ENCODE assay signal across 20 mouse cellular contexts in genomic region chr3:95942749-95943148, GRCm38 (mm10). TPM values are rescaled to one million over a fixed set of nuclear protein-coding genes. Genes with fewer than 3 reads are reported as not detected.
DNase-seq lines count a peak whose midpoint lies in the region; ATAC-seq and TF ChIP-seq lines count a peak whose summit lies in the region.
"Had no signal": no experiment of that assay in that cellular context is flagged by ENCODE, and none has a peak within 500 bp of the region (broad histone marks: within the 10 kb centered on the region; RNA-seq: fewer than 3 reads in every experiment).

No protein-coding gene starts in this region.

- TF ChIP-seq CTCF in liver, postnatal 0 days (IDR thresholded peaks at IDR 0.05; ENCODE audit: low read depth): no peak
- TF ChIP-seq CTCF in stomach, postnatal 0 days (IDR thresholded peaks at IDR 0.05; ENCODE audit: low read depth): no peak

- no peak overlapping the region for H3K27ac ChIP-seq in embryonic facial prominence, embryonic 11.5 days (replicated peaks; ENCODE audit: low read depth, low read length)
- no peak overlapping the region for H3K27ac ChIP-seq in embryonic facial prominence, embryonic 10.5 days (replicated peaks)
- no peak overlapping the region for H3K27ac ChIP-seq in liver, postnatal 0 days (ENCODE audit: low read depth)
- H3K27ac ChIP-seq in stomach, postnatal 0 days (replicated peaks): no peak overlapping the region
- H3K27ac ChIP-seq: embryonic facial prominence, embryonic 13.5 days; gastrocnemius, adult 2 months; liver, embryonic 13.5 days; neural tube, embryonic 12.5 days had no signal

- TF ChIP-seq EP300 in liver, postnatal 0 days (IDR thresholded peaks at IDR 0.05; ENCODE audit: low read depth): no peak
- no peak for TF ChIP-seq EP300 in stomach, postnatal 0 days (optimal IDR thresholded peaks at IDR 0.05)

- H3K36me3 ChIP-seq in embryonic facial prominence, embryonic 11.5 days (replicated peaks; ENCODE audit: control insufficient read depth, insufficient read depth, low read depth, low read length): peaks cover 24% of the 10 kb centered on the region
- H3K36me3 ChIP-seq in embryonic facial prominence, embryonic 10.5 days (replicated peaks): peaks cover 100% of the 10 kb centered on the region
- peaks cover 73% of the 10 kb centered on the region for H3K36me3 ChIP-seq in liver, postnatal 0 days (replicated peaks; ENCODE audit: insufficient read depth, low read length)
- H3K36me3 ChIP-seq in stomach, postnatal 0 days (ENCODE audit: control insufficient read depth, insufficient read depth, low read length): peaks cover 22% of the 10 kb centered on the region

- 88% methylated on average over 6 of the region's 6 CpGs for WGBS in embryonic facial prominence, embryonic 11.5 days
- WGBS in embryonic facial prominence, embryonic 10.5 days: 89% methylated on average over 6 of the region's 6 CpGs
- 83% methylated on average over 6 of the region's 6 CpGs for WGBS in liver, postnatal 0 days (ENCODE audit: insufficient replicate concordance)
- 75% methylated on average over 6 of the region's 6 CpGs for WGBS in stomach, postnatal 0 days

- no peaks in the 10 kb centered on the region for H3K4me1 ChIP-seq in embryonic facial prominence, embryonic 11.5 days (ENCODE audit: control insufficient read depth, insufficient read depth, low read length)
- no peaks in the 10 kb centered on the region for H3K4me1 ChIP-seq in embryonic facial prominence, embryonic 10.5 days
- no peaks in the 10 kb centered on the region for H3K4me1 ChIP-seq in liver, postnatal 0 days (ENCODE audit: insufficient read depth)
- H3K4me1 ChIP-seq in stomach, postnatal 0 days (replicated peaks; ENCODE audit: control insufficient read depth, insufficient read depth): no peaks in the 10 kb centered on the region
- H3K4me1 ChIP-seq: embryonic facial prominence, embryonic 13.5 days; liver, embryonic 13.5 days; neural tube, embryonic 12.5 days had no signal

- no peak for DNase-seq in embryonic facial prominence, embryonic 11.5 days (ENCODE audit: low spot score)
- DNase-seq in embryonic facial prominence, embryonic 10.5 days (ENCODE audit: low spot score): no peak
- no peak for DNase-seq in liver, postnatal 0 days
- no peak for DNase-seq in liver
- no peak for DNase-seq in stomach, postnatal 0 days (ENCODE audit: low spot score)
- no peak for DNase-seq in cerebellum, postnatal 36 days
- DNase-seq in layer of hippocampus, postnatal 25 days (ENCODE audit: extremely low spot score in 1 of 2, low spot score in 1 of 2): no peak
- DNase-seq: adrenal gland, adult 8-10 months; cerebellum, postnatal 10 days; forebrain, postnatal 0 days; gastrocnemius, adult 2 months; heart, adult 11 months; left cerebral cortex, postnatal 4 days; liver, embryonic 13.5 days; thymus, postnatal 4 days had no signal

- no peak overlapping the region for H3K4me3 ChIP-seq in embryonic facial prominence, embryonic 11.5 days (ENCODE audit: low read depth, low read length)
- H3K4me3 ChIP-seq in embryonic facial prominence, embryonic 10.5 days: no peak overlapping the region
- no peak overlapping the region for H3K4me3 ChIP-seq in liver, postnatal 0 days (ENCODE audit: low read depth, low read length)
- no peak overlapping the region for H3K4me3 ChIP-seq in stomach, postnatal 0 days (ENCODE audit: low read depth, low read length)
- H3K4me3 ChIP-seq: embryonic facial prominence, embryonic 13.5 days; gastrocnemius, adult 2 months; liver, embryonic 13.5 days; neural tube, embryonic 12.5 days had no signal

- no peaks in the 10 kb centered on the region for H3K9me3 ChIP-seq in embryonic facial prominence, embryonic 11.5 days (replicated peaks; ENCODE audit: control insufficient read depth, low read length)
- no peaks in the 10 kb centered on the region for H3K9me3 ChIP-seq in embryonic facial prominence, embryonic 10.5 days
- H3K9me3 ChIP-seq in liver, postnatal 0 days (ENCODE audit: low read length): no peaks in the 10 kb centered on the region
- no peaks in the 10 kb centered on the region for H3K9me3 ChIP-seq in stomach, postnatal 0 days (ENCODE audit: control insufficient read depth, low read length)
- H3K9me3 ChIP-seq: embryonic facial prominence, embryonic 13.5 days; liver, embryonic 13.5 days; neural tube, embryonic 12.5 days had no signal

- 0 out of 2 replicates have a peak, but pooled peaks have one; percentile 52 for ATAC-seq in embryonic facial prominence, embryonic 11.5 days (replicated peaks; ENCODE audit: insufficient number of reproducible peaks, low FRiP score, low TSS enrichment, low read depth)
- 0 out of 2 replicates have a peak, but pooled peaks have one; percentile 7 for ATAC-seq in liver, postnatal 0 days
- peak; percentile 52 for ATAC-seq in common myeloid progenitor, adult 5-6 weeks (replicated peaks; ENCODE audit: low read depth, poor library complexity, severe bottlenecking)
- ATAC-seq in stomach, postnatal 0 days (ENCODE audit: low FRiP score, low TSS enrichment): peak; percentile 49; the same call in 1 of the 2 replicates
- ATAC-seq: forebrain, postnatal 0 days had no signal

- no peaks in the 10 kb centered on the region for H3K27me3 ChIP-seq in embryonic facial prominence, embryonic 11.5 days (ENCODE audit: control insufficient read depth, insufficient read depth, low read length)
- no peaks in the 10 kb centered on the region for H3K27me3 ChIP-seq in embryonic facial prominence, embryonic 10.5 days (replicated peaks; ENCODE audit: low read depth, poor library complexity, severe bottlenecking)
- no peaks in the 10 kb centered on the region for H3K27me3 ChIP-seq in liver, postnatal 0 days (ENCODE audit: insufficient read depth, low read length)
- no peaks in the 10 kb centered on the region for H3K27me3 ChIP-seq in stomach, postnatal 0 days (ENCODE audit: control insufficient read depth, insufficient read depth, low read length)
- H3K27me3 ChIP-seq: embryonic facial prominence, embryonic 13.5 days; liver, embryonic 13.5 days; neural tube, embryonic 12.5 days had no signal

- no peak overlapping the region for H3K4me2 ChIP-seq in embryonic facial prominence, embryonic 11.5 days (ENCODE audit: low read depth, low read length)
- no peak overlapping the region for H3K4me2 ChIP-seq in liver, postnatal 0 days (ENCODE audit: low read depth, low read length)
- H3K4me2 ChIP-seq in stomach, postnatal 0 days (replicated peaks; ENCODE audit: low read depth): no peak overlapping the region
- H3K4me2 ChIP-seq: embryonic facial prominence, embryonic 13.5 days; liver, embryonic 13.5 days; neural tube, embryonic 12.5 days had no signal

- H3K9ac ChIP-seq in embryonic facial prominence, embryonic 11.5 days (replicated peaks; ENCODE audit: low read length): no peak overlapping the region
- H3K9ac ChIP-seq in liver, postnatal 0 days (replicated peaks): no peak overlapping the region
- H3K9ac ChIP-seq in stomach, postnatal 0 days (ENCODE audit: low read length): no peak overlapping the region
- H3K9ac ChIP-seq: embryonic facial prominence, embryonic 13.5 days; forebrain, postnatal 0 days; liver, embryonic 13.5 days; neural tube, embryonic 12.5 days had no signal

RNA-seq across cellular contexts. Expression of gene Anp32e, which starts 13.7 kb away (rescaled TPM):
- polyA plus RNA-seq in embryonic facial prominence, embryonic 11.5 days (2014; fragmentation: Nextera tagmentation; extraction: Ambion mirVana): 120 and 128 TPM in 2 replicates
- 369 and 371 TPM in 2 replicates for polyA plus RNA-seq in embryonic facial prominence, embryonic 10.5 days (2016; fragmentation: Nextera tagmentation; extraction: Ambion mirVana)
- polyA plus RNA-seq in liver, postnatal 0 days (2015; fragmentation: Nextera tagmentation; extraction: Ambion mirVana): 92.0 and 98.4 TPM in 2 replicates
- 560 and 574 TPM in 2 replicates for total RNA-seq in common myeloid progenitor, adult 5-6 weeks (2017)
- 60.4 and 67.2 TPM in 2 replicates for polyA plus RNA-seq in stomach, postnatal 0 days (2015; fragmentation: Nextera tagmentation; extraction: Ambion mirVana)
- total RNA-seq in layer of hippocampus, postnatal 25 days (2021): 10 to 100 TPM; 73.8 to 73.9 TPM

RNA-seq across cellular contexts. Expression of gene Car14, which starts 38.3 kb away (rescaled TPM):
- 67.8 and 80.0 TPM in 2 replicates for polyA plus RNA-seq in embryonic facial prominence, embryonic 11.5 days (2014; fragmentation: Nextera tagmentation; extraction: Ambion mirVana)
- polyA plus RNA-seq in embryonic facial prominence, embryonic 10.5 days (2016; fragmentation: Nextera tagmentation; extraction: Ambion mirVana): 120 and 133 TPM in 2 replicates
- polyA plus RNA-seq in liver, postnatal 0 days (2015; fragmentation: Nextera tagmentation; extraction: Ambion mirVana): 15.2 and 17.3 TPM in 2 replicates
- not detected in 2 replicates for total RNA-seq in common myeloid progenitor, adult 5-6 weeks (2017)
- polyA plus RNA-seq in stomach, postnatal 0 days (2015; fragmentation: Nextera tagmentation; extraction: Ambion mirVana): 0.68 and 1.1 TPM in 2 replicates
- 10 to 100 TPM; 12.7 to 13.4 TPM for total RNA-seq in layer of hippocampus, postnatal 25 days (2021)
- total RNA-seq: hematopoietic stem cell, adult 5-6 weeks; megakaryocyte-erythroid progenitor cell, adult 5-6 weeks had no signal

RNA-seq across cellular contexts. Expression of gene Aph1a, which starts 49.0 kb away (rescaled TPM):
- polyA plus RNA-seq in embryonic facial prominence, embryonic 11.5 days (2014; fragmentation: Nextera tagmentation; extraction: Ambion mirVana): 31.8 and 33.3 TPM in 2 replicates
- polyA plus RNA-seq in embryonic facial prominence, embryonic 10.5 days (2016; fragmentation: Nextera tagmentation; extraction: Ambion mirVana): 33.4 and 36.1 TPM in 2 replicates
- polyA plus RNA-seq in liver, postnatal 0 days (2015; fragmentation: Nextera tagmentation; extraction: Ambion mirVana): 17.1 and 22.9 TPM in 2 replicates
- 32.3 and 40.9 TPM in 2 replicates for total RNA-seq in common myeloid progenitor, adult 5-6 weeks (2017)
- polyA plus RNA-seq in stomach, postnatal 0 days (2015; fragmentation: Nextera tagmentation; extraction: Ambion mirVana): 33.4 and 37.6 TPM in 2 replicates
- 10 to 100 TPM; 71.6 to 76.2 TPM for total RNA-seq in layer of hippocampus, postnatal 25 days (2021)

RNA-seq across cellular contexts. Expression of gene BC028528, which starts 50.9 kb away (rescaled TPM):
- polyA plus RNA-seq in embryonic facial prominence, embryonic 11.5 days (2014; fragmentation: Nextera tagmentation; extraction: Ambion mirVana): 7.8 and 10.2 TPM in 2 replicates
- 7.6 and 10.2 TPM in 2 replicates for polyA plus RNA-seq in embryonic facial prominence, embryonic 10.5 days (2016; fragmentation: Nextera tagmentation; extraction: Ambion mirVana)
- polyA plus RNA-seq in liver, postnatal 0 days (2015; fragmentation: Nextera tagmentation; extraction: Ambion mirVana): 7.6 and 7.9 TPM in 2 replicates
- 43.4 and 62.9 TPM in 2 replicates for total RNA-seq in common myeloid progenitor, adult 5-6 weeks (2017)
- polyA plus RNA-seq in stomach, postnatal 0 days (2015; fragmentation: Nextera tagmentation; extraction: Ambion mirVana): 14.2 and 14.8 TPM in 2 replicates
- 1 to 10 TPM; 4.2 to 6.5 TPM for total RNA-seq in layer of hippocampus, postnatal 25 days (2021)

RNA-seq across cellular contexts. Expression of gene Plekho1, which starts 53.1 kb away (rescaled TPM):
- polyA plus RNA-seq in embryonic facial prominence, embryonic 11.5 days (2014; fragmentation: Nextera tagmentation; extraction: Ambion mirVana): 63.1 and 64.8 TPM in 2 replicates
- polyA plus RNA-seq in embryonic facial prominence, embryonic 10.5 days (2016; fragmentation: Nextera tagmentation; extraction: Ambion mirVana): 73.2 and 78.5 TPM in 2 replicates
- 10.7 and 11.7 TPM in 2 replicates for polyA plus RNA-seq in liver, postnatal 0 days (2015; fragmentation: Nextera tagmentation; extraction: Ambion mirVana)
- total RNA-seq in common myeloid progenitor, adult 5-6 weeks (2017): 28.9 and 33.8 TPM in 2 replicates
- 26.1 and 30.6 TPM in 2 replicates for polyA plus RNA-seq in stomach, postnatal 0 days (2015; fragmentation: Nextera tagmentation; extraction: Ambion mirVana)
- total RNA-seq in layer of hippocampus, postnatal 25 days (2021): 10 to 100 TPM; 37.0 to 41.3 TPM
